ENCODE assay signal across 8 mouse cellular contexts in the genomic region with DNA sequence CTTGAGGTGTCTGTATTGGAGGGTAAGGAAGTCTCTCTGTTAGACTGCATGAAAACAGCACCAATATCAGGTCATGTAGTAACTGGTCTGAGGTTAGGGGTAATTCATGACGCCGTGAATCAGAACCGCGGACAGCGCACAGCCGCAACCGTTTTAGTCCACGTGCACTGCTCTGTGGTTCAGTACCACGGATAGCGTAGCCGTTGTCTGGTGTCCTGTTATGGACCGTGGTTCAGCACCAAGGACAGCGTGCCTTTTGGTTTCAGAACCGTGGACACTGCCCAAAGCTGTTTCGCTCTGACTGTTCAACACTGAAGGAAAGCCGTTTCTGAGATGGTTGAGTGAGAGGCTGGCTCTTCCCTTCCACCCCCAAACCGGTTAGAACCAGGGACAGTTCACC. TPM values are rescaled to one million over a fixed set of nuclear protein-coding genes. Genes with fewer than 3 reads are reported as not detected.
DNase-seq lines count a peak whose midpoint lies in the region; ATAC-seq and TF ChIP-seq lines count a peak whose summit lies in the region.

A gene (plus strand): TSS at position 235 of the 400 bp plus-strand sequence.

- peak; percentile 91 for TF ChIP-seq EP300 in ES-Bruce4 (IDR thresholded peaks at IDR 0.05; ENCODE audit: insufficient read depth, low read depth, low read length)

- H3K4me1 ChIP-seq in ES-Bruce4 (ENCODE audit: control insufficient read depth, insufficient read depth, low read length): no peaks in the 10 kb centered on the region
- no peaks in the 10 kb centered on the region for H3K4me1 ChIP-seq in hindbrain, embryonic 11.5 days (replicated peaks; ENCODE audit: control insufficient read depth, insufficient read depth, low read length)
- H3K4me1 ChIP-seq in lung, embryonic 15.5 days: no peaks in the 10 kb centered on the region

- ATAC-seq in hindbrain, embryonic 11.5 days (ENCODE audit: low FRiP score): peak; percentile 75
- ATAC-seq in lung, embryonic 15.5 days (ENCODE audit: borderline replicate concordance, extremely low read depth, low FRiP score, low TSS enrichment): peak; percentile 95

- no peaks in the 10 kb centered on the region for H3K36me3 ChIP-seq in ES-Bruce4 (ENCODE audit: control insufficient read depth, insufficient read depth, low read length, poor library complexity, severe bottlenecking)
- H3K36me3 ChIP-seq in hindbrain, embryonic 11.5 days (ENCODE audit: control insufficient read depth, insufficient read depth, low read length): no peaks in the 10 kb centered on the region
- H3K36me3 ChIP-seq in lung, embryonic 15.5 days: no peaks in the 10 kb centered on the region

- no peaks in the 10 kb centered on the region for H3K27me3 ChIP-seq in ES-Bruce4 (ENCODE audit: control insufficient read depth, insufficient read depth, low read length, poor library complexity, severe bottlenecking)
- no peaks in the 10 kb centered on the region for H3K27me3 ChIP-seq in hindbrain, embryonic 11.5 days (ENCODE audit: control insufficient read depth, insufficient read depth, low read length)
- H3K27me3 ChIP-seq in lung, embryonic 15.5 days: no peaks in the 10 kb centered on the region

- H3K4me3 ChIP-seq in ES-Bruce4 (ENCODE audit: low read depth, low read length): no peak within 1 kb of the TSS
- H3K4me3 ChIP-seq in hindbrain, embryonic 11.5 days (ENCODE audit: low read depth, low read length): no peak within 1 kb of the TSS
- H3K4me3 ChIP-seq in lung, embryonic 15.5 days: no peak within 1 kb of the TSS

- TF ChIP-seq POLR2A in ES-Bruce4 (IDR thresholded peaks at IDR 0.05; ENCODE audit: insufficient read depth, low read length): no peak

- no peak within 1 kb of the TSS for H3K4me2 ChIP-seq in hindbrain, embryonic 11.5 days (replicated peaks; ENCODE audit: low read depth, low read length)
- H3K4me2 ChIP-seq in lung, embryonic 15.5 days: no peak within 1 kb of the TSS

- no peak within 1 kb of the TSS for H3K27ac ChIP-seq in ES-Bruce4 (ENCODE audit: insufficient read depth, low read length)
- H3K27ac ChIP-seq in hindbrain, embryonic 11.5 days (ENCODE audit: low read depth, low read length): no peak within 1 kb of the TSS
- no peak within 1 kb of the TSS for H3K27ac ChIP-seq in lung, embryonic 15.5 days

- no peaks in the 10 kb centered on the region for H3K9me3 ChIP-seq in ES-Bruce4 (replicated peaks; ENCODE audit: control insufficient read depth, insufficient read depth, low read length, poor library complexity, severe bottlenecking)
- no peaks in the 10 kb centered on the region for H3K9me3 ChIP-seq in hindbrain, embryonic 11.5 days (ENCODE audit: control insufficient read depth, low read length)
- no peaks in the 10 kb centered on the region for H3K9me3 ChIP-seq in lung, embryonic 15.5 days

- TF ChIP-seq CTCF in ES-Bruce4 (IDR thresholded peaks at IDR 0.05; ENCODE audit: low read depth, low read length): peak; percentile 36

- peak; percentile 98 for DNase-seq in c-Kit-positive CD71-negative TER-119-negative erythroid progenitor cells, embryonic 14.5 days (ENCODE audit: low read depth)
- DNase-seq in frontal cortex, postnatal 14 days (ENCODE audit: low spot score in 2 of 2): peak; percentile 59 to 62
- peak; percentile 91 for DNase-seq in hindbrain, embryonic 11.5 days (ENCODE audit: low spot score)
- peak; percentile 62 for DNase-seq in layer of hippocampus, adult 9-10 months (ENCODE audit: low spot score)
- peak; percentile 98 for DNase-seq in ovary, postnatal 14 days (ENCODE audit: low spot score)
- DNase-seq in thymus, postnatal 25 days: peak; percentile 67

- 1% methylated on average over 17 of the region's 17 CpGs for WGBS in hindbrain, embryonic 11.5 days
- WGBS in lung, embryonic 15.5 days: under 1% methylated on average over 17 of the region's 17 CpGs

- H3K9ac ChIP-seq in ES-Bruce4 (ENCODE audit: low read depth, poor library complexity, severe bottlenecking): no peak within 1 kb of the TSS
- no peak within 1 kb of the TSS for H3K9ac ChIP-seq in hindbrain, embryonic 11.5 days (ENCODE audit: low read depth, low read length)
- no peak within 1 kb of the TSS for H3K9ac ChIP-seq in lung, embryonic 15.5 days

RNA-seq across cellular contexts. Expression of the gene that starts here (rescaled TPM):
- polyA plus RNA-seq in ES-Bruce4 (2011; ENCODE audit: insufficient read depth, insufficient read length, low read depth, missing spikeins): 0.32 and 0.34 TPM in 2 replicates
- polyA plus RNA-seq in hindbrain, embryonic 11.5 days (2014; fragmentation: Nextera tagmentation; extraction: Ambion mirVana): not detected in 2 replicates
- 0.04 TPM in 2 replicates for polyA plus RNA-seq in lung, embryonic 15.5 days (2015; fragmentation: Nextera tagmentation; extraction: Ambion mirVana)

Comparison
In these comparisons a context has a peak if more than half of its experiments do, and no peak if none do; other contexts are left out.
1. Peak in DNase-seq and ATAC-seq in hindbrain, embryonic 11.5 days; RNA of the gene not detected or under 1 TPM.
2. Peak in ATAC-seq in lung, embryonic 15.5 days; RNA of the gene not detected or under 1 TPM.